In genomic region chr5:73500867-73501440, GRCm38 (mm10) we compare ENCODE assay signal across 18 mouse cellular contexts. TPM values are rescaled to one million over a fixed set of nuclear protein-coding genes. Genes with fewer than 3 reads are reported as not detected.
DNase-seq lines count a peak whose midpoint lies in the region; ATAC-seq and TF ChIP-seq lines count a peak whose summit lies in the region.
"Had no signal": no experiment of that assay in that cellular context is flagged by ENCODE, and none has a peak within 500 bp of the region (broad histone marks: within the 10 kb centered on the region; RNA-seq: fewer than 3 reads in every experiment).

No protein-coding gene starts in this region.

- no peak for TF ChIP-seq CTCF in kidney, postnatal 0 days (IDR thresholded peaks at IDR 0.05; ENCODE audit: low read depth)

- no peak overlapping the region for H3K9ac ChIP-seq in heart, embryonic 11.5 days (ENCODE audit: low read depth, low read length)
- no peak overlapping the region for H3K9ac ChIP-seq in liver, embryonic 13.5 days
- no peak overlapping the region for H3K9ac ChIP-seq in kidney, postnatal 0 days (ENCODE audit: low read depth, low read length)
- H3K9ac ChIP-seq: heart, embryonic 13.5 days; limb, embryonic 15.5 days had no signal

- H3K27me3 ChIP-seq in heart, embryonic 11.5 days (ENCODE audit: control insufficient read depth, insufficient read depth, low read length) = no peaks in the 10 kb centered on the region
- no peaks in the 10 kb centered on the region for H3K27me3 ChIP-seq in liver, embryonic 13.5 days
- no peaks in the 10 kb centered on the region for H3K27me3 ChIP-seq in kidney, postnatal 0 days (ENCODE audit: insufficient read depth, low read length)
- H3K27me3 ChIP-seq: heart, embryonic 13.5 days; limb, embryonic 15.5 days had no signal

- H3K9me3 ChIP-seq in heart, embryonic 11.5 days (replicated peaks; ENCODE audit: control insufficient read depth, low read length) = no peaks in the 10 kb centered on the region
- no peaks in the 10 kb centered on the region for H3K9me3 ChIP-seq in liver, embryonic 13.5 days (replicated peaks)
- no peaks in the 10 kb centered on the region for H3K9me3 ChIP-seq in kidney, postnatal 0 days (replicated peaks; ENCODE audit: low read length)
- H3K9me3 ChIP-seq: heart, embryonic 13.5 days; limb, embryonic 15.5 days had no signal

- no peak overlapping the region for H3K4me3 ChIP-seq in heart, embryonic 11.5 days (ENCODE audit: low read depth, low read length)
- H3K4me3 ChIP-seq in liver, embryonic 13.5 days (replicated peaks) = no peak overlapping the region
- no peak overlapping the region for H3K4me3 ChIP-seq in kidney, postnatal 0 days (replicated peaks; ENCODE audit: low read depth, low read length)
- H3K4me3 ChIP-seq: heart, embryonic 13.5 days; limb, embryonic 15.5 days had no signal

- 0 out of 2 replicates have a peak overlapping the region, but pooled peaks have one; percentile 29 for H3K27ac ChIP-seq in heart, embryonic 11.5 days (ENCODE audit: low read depth, low read length)
- peak overlapping the region; percentile 4; the same call in 1 of the 2 replicates for H3K27ac ChIP-seq in liver, embryonic 13.5 days
- H3K27ac ChIP-seq in kidney, postnatal 0 days = 0 out of 2 replicates have a peak overlapping the region, but pooled peaks have one; percentile 19
- H3K27ac ChIP-seq: heart, embryonic 13.5 days; limb, embryonic 15.5 days had no signal

- WGBS in heart, embryonic 11.5 days (ENCODE audit: insufficient replicate concordance) = 61% methylated on average over 7 of the region's 7 CpGs
- WGBS in liver, embryonic 13.5 days (ENCODE audit: insufficient replicate concordance) = 67% methylated on average over 7 of the region's 7 CpGs
- WGBS in kidney, postnatal 0 days = 83% methylated on average over 7 of the region's 7 CpGs

- no peak overlapping the region for H3K4me2 ChIP-seq in heart, embryonic 11.5 days
- H3K4me2 ChIP-seq in liver, embryonic 13.5 days = no peak overlapping the region
- no peak overlapping the region for H3K4me2 ChIP-seq in kidney, postnatal 0 days (ENCODE audit: low read length)
- H3K4me2 ChIP-seq: heart, embryonic 13.5 days; limb, embryonic 15.5 days had no signal

- no peak for DNase-seq in heart, postnatal 36 days
- no peak for DNase-seq in liver, embryonic 13.5 days
- DNase-seq in liver = no peak
- DNase-seq in kidney, postnatal 0 days (ENCODE audit: low spot score) = no peak
- peak; percentile 77 for DNase-seq in yolk sac, embryonic 10.5 days (ENCODE audit: low spot score)
- no peak for DNase-seq in layer of hippocampus, adult 11-12 months (ENCODE audit: low spot score)
- DNase-seq: B cell, adult 2 months; cerebellum, adult 8-10 months; gastrocnemius, postnatal 25 days; heart, postnatal 4 days; midbrain, embryonic 14.5 days; retina, postnatal 1 day; thymus, postnatal 4 days had no signal

- H3K4me1 ChIP-seq in heart, embryonic 11.5 days (ENCODE audit: control insufficient read depth, insufficient read depth, low read length) = peaks cover 32% of the 10 kb centered on the region
- H3K4me1 ChIP-seq in liver, embryonic 13.5 days (replicated peaks) = peaks cover 27% of the 10 kb centered on the region
- H3K4me1 ChIP-seq in kidney, postnatal 0 days (replicated peaks; ENCODE audit: insufficient read depth, low read length) = peaks cover 2% of the 10 kb centered on the region; the same call in 1 of the 2 replicates

- no peak for ATAC-seq in heart, embryonic 11.5 days (replicated peaks; ENCODE audit: insufficient number of reproducible peaks, low FRiP score, low TSS enrichment)
- no peak; the same call in 1 of the 2 replicates for ATAC-seq in liver, embryonic 13.5 days (ENCODE audit: low read depth)
- peak; percentile 53 for ATAC-seq in kidney, postnatal 0 days (replicated peaks; ENCODE audit: low FRiP score, low read depth)
- ATAC-seq: inflammation-experienced regulatory T-cells, adult 6 months; lung, postnatal 0 days had no signal

- H3K36me3 ChIP-seq in heart, embryonic 11.5 days (ENCODE audit: control insufficient read depth, insufficient read depth, low read length) = no peaks in the 10 kb centered on the region
- no peaks in the 10 kb centered on the region for H3K36me3 ChIP-seq in liver, embryonic 13.5 days
- no peaks in the 10 kb centered on the region for H3K36me3 ChIP-seq in kidney, postnatal 0 days (ENCODE audit: insufficient read depth, low read length)
- H3K36me3 ChIP-seq: heart, embryonic 13.5 days; limb, embryonic 15.5 days had no signal

- intact Hi-C loops in heart, postnatal 36 days (cut with DNase I) = no loop called here

RNA-seq across cellular contexts. Expression of gene Dcun1d4, which starts 20.2 kb away (rescaled TPM):
- 22.2 and 22.6 TPM in 2 replicates for polyA plus RNA-seq in heart, embryonic 11.5 days (2014; fragmentation: Nextera tagmentation; extraction: Ambion mirVana)
- total RNA-seq in heart, postnatal 36 days (2021) = 10 to 100 TPM; 14.7 to 18.2 TPM
- 2.9 and 5.4 TPM in 2 replicates for polyA plus RNA-seq in liver, embryonic 13.5 days (2015; fragmentation: Nextera tagmentation; extraction: Ambion mirVana)
- 22.0 and 23.8 TPM in 2 replicates for polyA plus RNA-seq in kidney, postnatal 0 days (2015; fragmentation: Nextera tagmentation; extraction: Ambion mirVana)
